Mouse (Mus musculus) lung, postnatal 0 days (tissue): ENCODE measurements around the gene Cacna2d1. TPM values are rescaled to one million over a fixed set of nuclear protein-coding genes. Genes with fewer than 3 reads are reported as not detected.

ENCODE experiments used
- ATAC-seq: fragments of 200-750 bp; cut with Nextera tagmentation; 2 replicates; pipeline ENCODE4 v1.8.0; 2017; ENCODE audit warnings: moderate library complexity
- DNase-seq: peaks from one replicate; pipeline ENCODE4 v3.0.0-alpha.2; 2016; ENCODE audit warnings: low spot score
- H3K27ac ChIP-seq: fragments of 300-500 bp; sonication (generic); 2 replicates; pipeline ENCODE4 v1.5.1; 2014; ENCODE audit warnings: antibody characterized with exemption, mild to moderate bottlenecking, low read length, mixed read lengths
- H3K27me3 ChIP-seq: fragments of 300-500 bp; sonication (generic); replicated peaks from 2 replicates; pipeline ENCODE4 v1.6.1; 2014; ENCODE audit warnings: low read length, mixed read lengths; ENCODE audit not compliant: insufficient read depth
- H3K36me3 ChIP-seq: fragments of 300-500 bp; sonication (generic); 2 replicates; pipeline ENCODE4 v1.6.1; 2014; ENCODE audit warnings: low read length, mixed read lengths; ENCODE audit not compliant: insufficient read depth
- H3K4me1 ChIP-seq: fragments of 300-500 bp; sonication (generic); 2 replicates; pipeline ENCODE4 v1.6.1; 2014; ENCODE audit warnings: antibody characterized with exemption, low read depth, low read length, mixed read lengths; ENCODE audit not compliant: insufficient read depth
- H3K4me2 ChIP-seq: fragments of 300-500 bp; sonication (generic); replicated peaks from 2 replicates; pipeline ENCODE4 v1.6.1; 2014; ENCODE audit warnings: low read depth, mild to moderate bottlenecking, low read length, moderate library complexity, mixed read lengths
- H3K4me3 ChIP-seq: fragments of 300-500 bp; sonication (generic); 2 replicates; pipeline ENCODE4 v1.5.1; 2014; ENCODE audit warnings: low read depth, low read length
- H3K9ac ChIP-seq: fragments of 300-500 bp; sonication (generic); replicated peaks from 2 replicates; pipeline ENCODE4 v1.6.1; 2014; ENCODE audit warnings: low read depth, mild to moderate bottlenecking
- H3K9me3 ChIP-seq: fragments of 300-500 bp; sonication (generic); 2 replicates; pipeline ENCODE4 v1.6.1; 2016; ENCODE audit warnings: low read length, mixed read lengths
- CTCF ChIP-seq: IDR thresholded peaks from 2 replicates; pipeline ENCODE4 v1.5.1; 2016; ENCODE audit warnings: antibody characterized with exemption, mild to moderate bottlenecking
- EP300 ChIP-seq: IDR thresholded peaks from 2 replicates; pipeline ENCODE4 v1.6.1; 2016; ENCODE audit warnings: antibody characterized with exemption, mild to moderate bottlenecking, control low read depth
- WGBS: fragments of 180-500 bp; shearing (Covaris S2); extraction: QIAGEN DNeasy Blood & Tissue Kit; methylation state at CpG from one replicate; pipeline ENCODE4 v1.1.7; 2014; 5-methylcytosine and 5-hydroxymethylcytosine counted together
- polyA plus RNA-seq: library from polyadenylated mRNA; unstranded; fragments of >200 nt; fragmentation: Nextera tagmentation; extraction: Ambion mirVana; gene quantifications from 2 replicates; pipeline ENCODE4 v1.2.1, GENCODE M21; 2015

The Cacna2d1 gene
- polyA plus RNA-seq, 1 experiment from 2014 or later, result 8.4 TPM

GRCm38 (mm10) chr5:16063949-16064348 lies 129.5 kb downstream of the Cacna2d1 start:
- Histone ChIP-seq H3K27me3 (no peaks in the 10 kb centered on the region), H3K9me3 (no peaks in the 10 kb centered on the region), H3K27ac (no peak overlapping the region), H3K36me3 (no peaks in the 10 kb centered on the region), H3K4me2 (no peak overlapping the region), H3K4me3 (no peak overlapping the region), H3K4me1 (no peaks in the 10 kb centered on the region), H3K9ac (no peak overlapping the region)
- ATAC-seq, result no peak
- TF ChIP-seq EP300 (no peak), CTCF (no peak)
- DNase-seq, result no peak
- WGBS, result 71% methylated on average over 3 of the region's 3 CpGs

GRCm38 (mm10) chr5:16065816-16066215 lies 131.3 kb downstream of the Cacna2d1 start:
- Histone ChIP-seq H3K9ac (no peak overlapping the region), H3K4me2 (no peak overlapping the region), H3K4me1 (no peaks in the 10 kb centered on the region), H3K27me3 (no peaks in the 10 kb centered on the region), H3K9me3 (no peaks in the 10 kb centered on the region), H3K4me3 (no peak overlapping the region), H3K36me3 (no peaks in the 10 kb centered on the region), H3K27ac (no peak overlapping the region)
- DNase-seq, result no peak
- 79% methylated on average over 4 of the region's 4 CpGs for WGBS
- TF ChIP-seq CTCF (no peak), EP300 (no peak)
- ATAC-seq, result no peak

GRCm38 (mm10) chr5:16082253-16082652 lies 147.8 kb downstream of the Cacna2d1 start:
- no peak for ATAC-seq
- H3K9ac ChIP-seq, result no peak overlapping the region
- TF ChIP-seq EP300, result no peak
- no peak for TF ChIP-seq CTCF
- H3K4me3 ChIP-seq, result no peak overlapping the region
- no peaks in the 10 kb centered on the region for H3K27me3 ChIP-seq
- WGBS, result 59% methylated on average over 2 of the region's 2 CpGs
- H3K9me3 ChIP-seq, result no peaks in the 10 kb centered on the region
- DNase-seq, result no peak
- H3K36me3 ChIP-seq, result no peaks in the 10 kb centered on the region
- H3K4me1 ChIP-seq, result no peaks in the 10 kb centered on the region
- H3K27ac ChIP-seq, result no peak overlapping the region
- H3K4me2 ChIP-seq, result no peak overlapping the region

GRCm38 (mm10) chr5:16086979-16087902 lies 152.8 kb downstream of the Cacna2d1 start:
- no peak overlapping the region for H3K4me3 ChIP-seq
- H3K4me2 ChIP-seq, result no peak overlapping the region
- no peak for ATAC-seq
- no peaks in the 10 kb centered on the region for H3K27me3 ChIP-seq
- WGBS, result 81% methylated on average over 10 of the region's 10 CpGs
- H3K36me3 ChIP-seq, result no peaks in the 10 kb centered on the region
- TF ChIP-seq CTCF (no peak), EP300 (no peak)
- H3K27ac ChIP-seq, result no peak overlapping the region
- H3K9ac ChIP-seq, result no peak overlapping the region
- no peaks in the 10 kb centered on the region for H3K9me3 ChIP-seq
- H3K4me1 ChIP-seq, result no peaks in the 10 kb centered on the region
- no peak for DNase-seq

- Histone ChIP-seq H3K4me1 (no peaks in the 10 kb centered on the region), H3K27ac (no peak overlapping the region), H3K27me3 (no peaks in the 10 kb centered on the region), H3K4me2 (no peak overlapping the region), H3K4me3 (no peak overlapping the region), H3K9ac (no peak overlapping the region), H3K9me3 (no peaks in the 10 kb centered on the region), H3K36me3 (no peaks in the 10 kb centered on the region)
- ATAC-seq (no peak), DNase-seq (no peak)
- WGBS, result 72% methylated on average over 2 of the region's 2 CpGs
- TF ChIP-seq CTCF (no peak), EP300 (no peak)
Observed at GRCm38 (mm10) chr5:16087995-16088394, 153.5 kb downstream of the Cacna2d1 start.

GRCm38 (mm10) chr5:16092540-16092939 lies 158.0 kb downstream of the Cacna2d1 start:
- no peaks in the 10 kb centered on the region for H3K27me3 ChIP-seq
- H3K4me3 ChIP-seq, result no peak overlapping the region
- H3K9ac ChIP-seq, result no peak overlapping the region
- H3K9me3 ChIP-seq, result no peaks in the 10 kb centered on the region
- no peak overlapping the region for H3K27ac ChIP-seq
- H3K36me3 ChIP-seq, result no peaks in the 10 kb centered on the region
- DNase-seq, result no peak
- WGBS, result 63% methylated on average over 7 of the region's 7 CpGs
- H3K4me1 ChIP-seq, result no peaks in the 10 kb centered on the region
- ATAC-seq, result no peak
- TF ChIP-seq EP300 (no peak), CTCF (no peak)
- no peak overlapping the region for H3K4me2 ChIP-seq
